Mouse (Mus musculus) bone marrow, adult 2 months (tissue): ENCODE measurements around the gene Hist1h2ak. TPM values are rescaled to one million over a fixed set of nuclear protein-coding genes. Genes with fewer than 3 reads are reported as not detected.
A peak's percentile ranks its signal among the peaks of the same experiment; 100 is the strongest.
"Not testable (repeated sequence)": the region's sequence is repeated elsewhere in the genome, so short reads cannot be mapped to it uniquely, and the experiment has no call there.

Experiments used
- H3K27ac ChIP-seq: fragments of 200-500 bp; 2 replicates; pipeline ENCODE4 v1.5.1; 2012; ENCODE audit warnings: low read depth, mild to moderate bottlenecking, control low read depth, inconsistent platforms, low read length; ENCODE audit not compliant: control insufficient read depth, poor library complexity, insufficient read depth
- H3K4me1 ChIP-seq: fragments of 200-500 bp; 2 replicates; pipeline ENCODE4 v1.6.1; 2011; ENCODE audit warnings: low read length; ENCODE audit not compliant: control insufficient read depth, insufficient read depth
- H3K4me3 ChIP-seq: fragments of 200-500 bp; replicated peaks from 2 replicates; pipeline ENCODE3; 2011; ENCODE audit warnings: mild to moderate bottlenecking, low read depth, low read length, control low read depth; ENCODE audit not compliant: control insufficient read depth
- CTCF ChIP-seq: fragments of 200-500 bp; IDR thresholded peaks from 2 replicates; pipeline ENCODE4 v1.5.1; 2011; ENCODE audit warnings: low read length, control low read depth; ENCODE audit not compliant: control insufficient read depth, insufficient read depth
- POLR2A ChIP-seq: fragments of 200-500 bp; IDR thresholded peaks from 2 replicates; pipeline ENCODE4 v1.6.1; 2011; ENCODE audit warnings: low read depth, mild to moderate bottlenecking, control low read depth, low read length, borderline replicate concordance; ENCODE audit not compliant: control insufficient read depth
- WGBS: fragments of 180-500 bp; shearing (Covaris S2); methylation state at CpG from one replicate; pipeline ENCODE4 v1.1.7; 2018; 5-methylcytosine and 5-hydroxymethylcytosine counted together
- polyA plus RNA-seq: library from polyadenylated mRNA; stranded (reverse); fragments of >200 nt; gene quantifications from 2 replicates; pipeline ENCODE4 v1.2.4, GENCODE M21; 2011; ENCODE audit warnings: low replicate concordance; ENCODE audit not compliant: missing spikeins, insufficient read depth, insufficient read length

Hist1h2ak gene
- polyA plus RNA-seq, 1 experiment, result 61.7 TPM

DNA sequence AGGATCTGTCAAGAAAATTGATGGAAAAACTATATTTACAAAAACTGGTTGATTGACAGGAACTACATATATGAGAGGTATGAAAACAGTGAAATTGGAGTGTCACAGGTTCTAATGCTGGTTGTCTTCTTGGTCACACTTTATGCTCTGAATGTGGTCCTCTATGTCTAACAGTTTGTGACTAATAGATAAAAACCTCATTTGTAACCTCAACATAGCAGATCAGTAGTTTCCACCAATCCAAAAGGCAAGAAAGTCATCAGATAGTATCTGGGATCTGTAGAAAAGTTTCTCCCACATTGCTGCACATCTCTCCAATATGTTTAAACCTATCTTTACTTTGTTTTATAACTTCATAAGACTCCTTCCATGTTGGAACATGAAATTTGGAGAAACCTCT lies 2.2 kb downstream of the Hist1h2ak start:
- no peak overlapping the region for H3K27ac ChIP-seq

GRCm38 (mm10) chr13:21750159-21751017 lies 3.2 kb downstream of the Hist1h2ak start, which contains the start of gene Hist1h4k:
TSS of gene Hist1h4k (minus strand) at chr13:21750505.
- not testable (repeated sequence) for H3K4me1 ChIP-seq
- peak within 1 kb of the TSS; percentile 94 for H3K27ac ChIP-seq
- H3K4me3 ChIP-seq, result peak within 1 kb of the TSS; percentile 66
- TF ChIP-seq POLR2A, result peak; percentile 96
- under 1% methylated on average over 50 of the region's 56 CpGs for WGBS

More for the DNA sequence above, 2.2 kb downstream of the Hist1h2ak start:
- Histone ChIP-seq H3K4me1 (peaks cover 5% of the 10 kb centered on the region; the same call in 1 of the 2 replicates), H3K4me3 (peak overlapping the region; percentile 12)
- TF ChIP-seq POLR2A, result no peak
- TF ChIP-seq CTCF, result no peak

- 6% methylated on average over 5 of the region's 5 CpGs for WGBS
- TF ChIP-seq CTCF (no peak), POLR2A (no peak)
Measured at GRCm38 (mm10) chr13:21749387-21750158, 4.1 kb downstream of the Hist1h2ak start.

GRCm38 (mm10) chr13:21745006-21745405 lies 8.6 kb downstream of the Hist1h2ak start:
- peaks cover 2% of the 10 kb centered on the region; the same call in 1 of the 2 replicates for H3K4me1 ChIP-seq
- 55% methylated on average over 1 of the region's 1 CpGs for WGBS
- TF ChIP-seq CTCF (no peak), POLR2A (no peak)
- H3K4me3 ChIP-seq, result no peak overlapping the region
- H3K27ac ChIP-seq, result no peak overlapping the region

More at GRCm38 (mm10) chr13:21749387-21750158, 4.1 kb downstream of the Hist1h2ak start:
- Histone ChIP-seq H3K4me3 (peak overlapping the region; percentile 66), H3K27ac (peak overlapping the region; percentile 94), H3K4me1 (peaks cover 5% of the 10 kb centered on the region; the same call in 1 of the 2 replicates)

- H3K4me3 ChIP-seq, result peak within 1 kb of the TSS; percentile 67
- under 1% methylated on average over 51 of the region's 56 CpGs for WGBS
- TF ChIP-seq POLR2A, result peak; percentile 98
- peak within 1 kb of the TSS; percentile 93 for H3K27ac ChIP-seq
- H3K4me1 ChIP-seq, result not testable (repeated sequence)
Measured at GRCm38 (mm10) chr13:21734906-21735767, 18.5 kb downstream of the Hist1h2ak start, which contains the start of gene Hist1h4j. TSS of gene Hist1h4j (plus strand) at chr13:21735064.

DNA sequence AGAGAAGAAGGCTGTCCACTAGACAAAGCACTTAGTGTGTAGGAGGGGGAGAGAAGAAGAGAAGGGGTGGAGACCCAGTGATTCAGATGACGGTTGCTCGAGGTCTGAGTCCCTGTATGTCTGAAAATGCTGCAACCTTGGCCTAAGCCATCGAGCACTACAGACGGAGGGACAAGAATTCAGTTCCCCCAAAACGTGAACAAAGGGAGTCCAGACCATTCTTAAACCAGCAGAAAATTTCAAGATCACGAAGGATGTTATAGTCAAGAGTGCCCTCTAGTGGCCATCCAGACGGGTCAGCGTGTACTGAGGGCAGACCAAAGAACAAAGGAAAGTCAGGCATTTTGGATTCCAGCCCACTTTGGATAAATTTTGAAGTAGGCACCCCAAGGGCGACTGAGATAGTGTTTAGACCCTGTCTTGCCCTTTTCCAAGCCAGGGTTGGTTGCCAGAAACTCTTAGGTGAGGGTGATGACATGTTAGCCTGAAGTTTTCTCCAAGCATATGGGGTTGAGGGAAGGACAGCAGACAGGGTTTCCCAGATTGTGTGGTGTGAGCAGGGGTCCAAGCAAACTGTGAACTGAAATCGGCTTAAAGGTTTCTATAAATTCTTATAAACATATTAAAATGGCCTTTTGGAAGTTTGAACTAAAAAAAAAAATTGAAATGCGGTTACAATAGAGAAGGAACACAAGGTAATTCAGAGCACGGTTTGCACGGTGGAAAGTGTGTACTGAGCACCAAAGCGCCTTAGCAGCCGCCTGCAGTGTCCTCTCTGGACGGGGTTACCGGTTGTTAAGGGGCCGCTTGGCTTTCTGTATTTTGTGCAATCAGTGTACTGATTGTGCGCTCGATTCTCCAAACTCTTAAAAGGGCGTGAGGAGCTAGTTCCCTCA lies 19.4 kb downstream of the Hist1h2ak start:
- Histone ChIP-seq H3K27ac (peak overlapping the region; percentile 93), H3K4me3 (peak overlapping the region; percentile 54), H3K4me1 (peaks cover 5% of the 10 kb centered on the region)
- under 1% methylated on average over 21 of the region's 21 CpGs for WGBS
- TF ChIP-seq POLR2A (no peak), CTCF (peak; percentile 77)

GRCm38 (mm10) chr13:21733466-21733865 lies 20.2 kb downstream of the Hist1h2ak start:
- Histone ChIP-seq H3K4me3 (no peak overlapping the region), H3K4me1 (peaks cover 5% of the 10 kb centered on the region), H3K27ac (no peak overlapping the region)
- no peak for TF ChIP-seq POLR2A
- TF ChIP-seq CTCF, result no peak
- 80% methylated on average over 5 of the region's 5 CpGs for WGBS
